Mouse (Mus musculus): ENCODE data around the gene Zc3h6. TPM values are rescaled to one million over a fixed set of nuclear protein-coding genes. Genes with fewer than 3 reads are reported as not detected.

Gene Zc3h6
- polyA plus RNA-seq, 1 experiment from 2014 or later, result 2.8 TPM

DNA sequence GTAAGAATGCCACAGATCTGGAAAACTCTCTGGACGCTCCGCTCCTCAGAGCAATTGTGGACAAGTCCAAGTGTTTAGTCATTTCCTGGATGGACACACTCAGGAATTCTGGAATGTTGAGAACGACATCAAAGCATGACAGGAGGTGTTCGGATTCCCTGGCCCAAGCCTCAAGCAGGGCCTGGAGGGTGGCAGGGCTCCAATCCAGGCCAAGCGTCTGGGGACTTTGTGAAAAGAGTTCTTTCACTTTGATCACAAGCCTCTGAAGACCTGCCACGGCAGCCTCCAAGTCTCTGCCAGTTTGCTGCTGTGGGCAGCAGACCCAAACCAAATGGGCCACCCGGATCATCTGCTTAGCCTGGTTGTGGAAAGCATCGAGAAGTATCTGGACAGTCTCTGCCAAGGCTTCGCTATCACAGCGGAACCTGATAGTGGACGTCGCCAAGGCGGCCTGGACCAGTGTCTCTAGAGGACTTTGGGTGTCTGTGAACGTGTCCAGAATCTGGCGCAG, 71.3 kb downstream of the Zc3h6 start:
- Histone ChIP-seq H3K4me3 (replicated peaks) (peak overlapping the region; percentile 48), H3K27ac (no peak overlapping the region), H3K27me3 (peaks cover 59% of the 10 kb centered on the region), H3K9ac (replicated peaks) (peak overlapping the region; percentile 64), H3K4me2 (peak overlapping the region; percentile 91), H3K4me1 (replicated peaks) (peaks cover 12% of the 10 kb centered on the region; the same call in 1 of the 2 replicates), H3K9me3 (no peaks in the 10 kb centered on the region), H3K36me3 (no peaks in the 10 kb centered on the region)
- ATAC-seq (ENCODE audit: insufficient number of reproducible peaks, insufficient read depth, low FRiP score, low TSS enrichment, low read depth), result no peak
- WGBS, result 32% methylated on average over 15 of the region's 15 CpGs

DNA sequence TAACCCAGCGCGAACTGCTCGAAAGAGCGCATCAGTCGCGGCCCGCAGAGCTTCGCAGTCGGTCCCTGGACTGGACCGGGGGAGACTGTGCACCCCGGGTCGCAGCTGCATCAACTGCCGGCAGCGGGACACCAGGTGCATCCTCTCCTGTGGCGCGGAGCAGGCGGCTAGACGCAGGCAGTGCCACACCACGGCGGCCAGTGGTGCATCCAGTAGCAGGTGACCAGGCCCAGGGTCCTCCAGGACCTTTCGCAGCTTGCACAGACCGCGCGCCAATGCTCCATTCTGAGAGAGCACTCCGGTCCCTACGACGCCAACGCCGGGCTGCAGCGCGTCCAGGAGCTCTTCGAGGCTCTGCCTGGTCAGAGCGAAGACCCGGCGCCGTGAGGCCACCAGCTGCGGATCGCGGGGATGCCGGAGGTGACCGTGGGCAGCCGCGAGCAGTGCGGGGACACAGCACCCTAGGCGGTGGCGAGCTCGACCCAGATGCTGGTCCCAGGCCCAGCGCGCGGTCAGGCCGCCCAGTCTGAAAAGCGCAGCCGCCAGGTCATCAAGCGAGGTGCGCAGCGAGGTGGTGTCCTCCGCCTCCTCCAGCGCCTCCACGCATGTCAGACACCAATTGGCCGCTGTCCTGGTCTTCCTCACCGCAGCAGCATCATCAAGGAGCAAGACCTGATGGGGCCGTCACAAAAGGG, 71.9 kb downstream of the Zc3h6 start:
- 3% methylated on average over 62 of the region's 62 CpGs for WGBS
- Histone ChIP-seq H3K9ac (replicated peaks) (peak overlapping the region; percentile 64), H3K4me2 (peak overlapping the region; percentile 91), H3K4me1 (replicated peaks) (peaks cover 12% of the 10 kb centered on the region; the same call in 1 of the 2 replicates), H3K27ac (no peak overlapping the region), H3K4me3 (replicated peaks) (peak overlapping the region; percentile 48), H3K36me3 (no peaks in the 10 kb centered on the region), H3K9me3 (no peaks in the 10 kb centered on the region), H3K27me3 (peaks cover 59% of the 10 kb centered on the region)
- no peak for ATAC-seq (ENCODE audit: insufficient number of reproducible peaks, insufficient read depth, low FRiP score, low TSS enrichment, low read depth)

DNA sequence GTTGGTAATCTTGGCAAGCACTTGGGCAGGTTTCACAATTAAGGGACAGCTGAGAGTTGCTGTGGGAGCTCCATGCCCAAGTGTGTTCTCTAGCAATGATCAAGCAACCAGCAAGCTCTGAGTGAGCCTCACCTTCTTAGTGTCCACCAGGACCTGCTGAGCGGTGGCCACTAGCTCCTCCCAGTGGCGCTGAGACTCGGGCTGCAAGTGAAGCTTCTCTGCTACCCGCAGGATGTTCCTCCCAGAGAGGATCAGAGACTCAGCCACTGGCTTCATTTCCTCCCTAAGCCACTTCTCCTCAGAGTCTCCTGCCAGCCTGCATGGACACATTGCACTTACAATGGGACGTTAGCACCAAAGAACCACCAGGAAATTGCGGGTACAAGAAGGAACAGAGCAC, 73.4 kb downstream of the Zc3h6 start:
- Histone ChIP-seq H3K27me3 (peaks cover 59% of the 10 kb centered on the region), H3K9me3 (no peaks in the 10 kb centered on the region), H3K27ac (no peak overlapping the region), H3K4me2 (no peak overlapping the region), H3K36me3 (no peaks in the 10 kb centered on the region), H3K9ac (replicated peaks) (no peak overlapping the region), H3K4me1 (replicated peaks) (peaks cover 12% of the 10 kb centered on the region; the same call in 1 of the 2 replicates), H3K4me3 (replicated peaks) (no peak overlapping the region)
- ATAC-seq (ENCODE audit: insufficient number of reproducible peaks, insufficient read depth, low FRiP score, low TSS enrichment, low read depth), result no peak
- 28% methylated on average over 6 of the region's 6 CpGs for WGBS

DNA sequence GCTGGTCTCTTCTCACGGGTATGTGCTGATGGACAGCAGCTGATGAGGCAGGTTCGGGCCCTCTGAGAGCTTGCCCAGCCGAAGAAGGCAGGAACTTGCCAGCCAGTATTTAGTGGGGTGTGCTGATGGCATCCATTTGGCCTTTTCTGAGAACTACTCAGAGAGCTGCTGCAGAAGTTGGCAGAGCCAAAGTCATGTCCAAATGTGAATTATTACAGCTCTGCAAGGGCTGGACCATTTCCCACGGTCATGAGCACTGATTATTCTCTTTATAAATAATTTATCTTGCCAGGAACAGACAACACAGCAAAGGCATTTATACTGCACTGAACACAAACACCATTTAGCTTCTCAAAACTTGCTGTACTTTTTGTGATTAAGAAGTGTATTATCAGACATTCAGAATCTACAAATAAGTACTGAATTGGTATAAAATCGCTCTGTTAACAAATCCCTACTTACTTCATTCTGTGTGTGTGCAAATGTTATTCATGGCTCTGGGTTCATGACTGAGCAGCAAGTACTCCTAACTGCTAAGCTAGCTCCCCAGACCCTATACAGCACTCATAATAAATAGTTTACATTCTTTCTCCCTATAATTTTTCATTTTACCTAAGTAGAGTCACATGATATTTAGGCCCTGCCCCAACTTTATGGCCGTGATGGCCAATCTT, 79.1 kb downstream of the Zc3h6 start:
- no peak for ATAC-seq (ENCODE audit: insufficient number of reproducible peaks, insufficient read depth, low FRiP score, low TSS enrichment, low read depth)
- Histone ChIP-seq H3K4me3 (replicated peaks) (no peak overlapping the region), H3K36me3 (no peaks in the 10 kb centered on the region), H3K27me3 (peaks cover 8% of the 10 kb centered on the region), H3K9me3 (no peaks in the 10 kb centered on the region), H3K27ac (no peak overlapping the region), H3K4me2 (no peak overlapping the region), H3K9ac (replicated peaks) (no peak overlapping the region), H3K4me1 (replicated peaks) (no peaks in the 10 kb centered on the region)
- 69% methylated on average over 6 of the region's 6 CpGs for WGBS

DNA sequence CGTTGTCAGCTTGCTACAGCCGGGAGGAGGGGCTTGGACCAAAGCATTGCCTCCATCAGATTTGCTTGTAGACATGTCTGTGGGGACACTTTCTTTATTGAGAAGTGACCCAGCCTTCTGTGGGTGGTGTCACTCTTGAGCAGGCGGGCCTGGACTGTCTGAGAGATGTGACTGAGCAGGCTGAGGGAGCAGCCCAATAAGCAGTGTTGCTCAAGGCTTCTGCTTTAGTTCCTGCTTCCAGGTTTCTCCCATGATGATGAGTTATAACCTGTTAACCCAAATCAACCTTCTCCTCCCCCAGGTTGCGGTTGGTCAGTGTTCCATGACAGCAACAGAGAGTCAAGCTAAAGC, 79.6 kb downstream of the Zc3h6 start:
- H3K9me3 ChIP-seq, result no peaks in the 10 kb centered on the region
- no peak overlapping the region for H3K27ac ChIP-seq
- H3K36me3 ChIP-seq, result no peaks in the 10 kb centered on the region
- no peak overlapping the region for H3K4me3 ChIP-seq (replicated peaks)
- no peak for ATAC-seq (ENCODE audit: insufficient number of reproducible peaks, insufficient read depth, low FRiP score, low TSS enrichment, low read depth)
- no peak overlapping the region for H3K4me2 ChIP-seq
- H3K4me1 ChIP-seq (replicated peaks), result no peaks in the 10 kb centered on the region
- peaks cover 5% of the 10 kb centered on the region; the same call in 1 of the 2 replicates for H3K27me3 ChIP-seq
- no peak overlapping the region for H3K9ac ChIP-seq (replicated peaks)
- WGBS, result 84% methylated on average over 4 of the region's 4 CpGs

DNA sequence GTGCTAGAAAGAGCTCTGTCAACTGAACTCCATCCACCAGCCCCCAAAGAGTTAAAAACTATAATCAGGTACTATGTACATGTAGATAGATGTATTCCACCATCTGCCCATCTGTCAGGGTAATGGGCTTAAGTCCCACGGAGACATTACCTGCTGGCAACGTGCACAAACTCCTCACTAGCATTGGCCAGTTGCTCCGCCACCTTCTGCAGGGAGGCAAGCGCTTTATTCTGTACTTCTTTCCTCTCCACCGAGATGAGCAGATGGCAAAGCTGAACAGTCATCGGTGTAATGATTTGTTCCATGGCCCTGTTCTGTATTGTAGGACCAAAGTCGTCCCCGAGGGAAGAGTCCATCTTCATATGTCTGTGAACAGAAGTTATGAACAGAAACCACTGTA, 80.6 kb downstream of the Zc3h6 start, which contains the start of gene Vinac1:
Vinac1 (minus strand) TSS at position 362 of the 400 bp plus-strand sequence.
- H3K27ac ChIP-seq, result no peak within 1 kb of the TSS
- no peak within 1 kb of the TSS for H3K4me3 ChIP-seq (replicated peaks)
- H3K9ac ChIP-seq (replicated peaks), result no peak within 1 kb of the TSS
- ATAC-seq (ENCODE audit: insufficient number of reproducible peaks, insufficient read depth, low FRiP score, low TSS enrichment, low read depth), result no peak
- H3K9me3 ChIP-seq, result no peaks in the 10 kb centered on the region
- WGBS, result 84% methylated on average over 8 of the region's 8 CpGs
- no peaks in the 10 kb centered on the region for H3K27me3 ChIP-seq
- no peak within 1 kb of the TSS for H3K4me2 ChIP-seq
- no peaks in the 10 kb centered on the region for H3K4me1 ChIP-seq (replicated peaks)
- H3K36me3 ChIP-seq, result no peaks in the 10 kb centered on the region

DNA sequence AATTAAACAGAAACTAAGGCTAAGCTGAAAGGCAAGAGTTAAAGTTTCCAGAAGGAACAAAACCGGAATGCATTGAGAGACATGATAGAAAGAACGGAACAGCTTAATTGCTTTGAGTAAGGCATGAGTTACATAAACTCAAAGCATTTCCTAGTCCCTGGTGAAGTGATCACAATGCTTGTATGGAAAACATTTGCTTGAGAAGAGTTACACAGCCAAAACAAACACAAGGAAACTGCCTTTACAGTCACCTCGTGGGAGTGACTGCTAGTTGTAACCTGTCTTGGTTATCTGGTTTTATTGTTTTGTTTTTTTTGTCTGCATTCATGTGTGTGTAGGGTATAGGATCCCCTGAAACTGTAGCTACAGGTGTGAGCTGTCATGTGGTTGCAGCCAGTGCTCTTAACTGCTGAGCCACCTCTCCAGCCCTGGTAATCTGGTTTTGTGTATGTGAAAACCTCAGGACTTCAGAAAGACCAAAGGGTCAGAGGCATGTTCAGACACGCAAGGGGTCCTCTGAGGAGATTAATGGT, 85.3 kb downstream of the Zc3h6 start:
- Histone ChIP-seq H3K4me1 (replicated peaks) (no peaks in the 10 kb centered on the region), H3K36me3 (no peaks in the 10 kb centered on the region), H3K4me2 (no peak overlapping the region), H3K9me3 (0 out of 2 replicates have a peak, but pooled peaks cover 5% of the 10 kb centered on the region), H3K27ac (no peak overlapping the region), H3K27me3 (no peaks in the 10 kb centered on the region), H3K4me3 (replicated peaks) (no peak overlapping the region), H3K9ac (replicated peaks) (no peak overlapping the region)
- 69% methylated on average over 4 of the region's 4 CpGs for whole genome bisulfite sequencing
- no peak for ATAC-seq (ENCODE audit: insufficient number of reproducible peaks, insufficient read depth, low FRiP score, low TSS enrichment, low read depth)

DNA sequence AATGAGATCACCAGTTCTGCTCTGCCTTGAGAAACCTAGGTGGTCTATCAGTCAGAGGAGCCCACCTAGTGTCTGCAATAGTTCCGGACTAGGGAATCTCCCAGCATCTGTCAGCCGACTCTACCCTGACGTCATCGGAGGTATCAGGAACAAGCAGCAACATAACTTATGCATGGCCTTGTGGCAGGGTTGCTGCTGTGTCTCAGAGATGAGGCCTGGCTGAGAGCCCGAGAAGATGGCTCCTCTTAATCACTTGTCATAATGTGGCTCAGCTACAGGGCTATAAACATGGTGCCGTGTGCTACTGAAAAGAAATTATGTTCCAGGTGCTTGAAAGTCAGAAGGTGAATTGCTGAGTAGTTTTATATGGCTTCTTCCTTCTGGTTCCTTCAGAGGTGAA, 88.5 kb downstream of the Zc3h6 start:
- H3K9me3 ChIP-seq, result 0 out of 2 replicates have a peak, but pooled peaks cover 15% of the 10 kb centered on the region
- ATAC-seq (ENCODE audit: insufficient number of reproducible peaks, insufficient read depth, low FRiP score, low TSS enrichment, low read depth), result no peak
- no peak overlapping the region for H3K27ac ChIP-seq
- no peak overlapping the region for H3K9ac ChIP-seq (replicated peaks)
- no peak overlapping the region for H3K4me3 ChIP-seq (replicated peaks)
- 88% methylated on average over 6 of the region's 6 CpGs for WGBS
- H3K4me1 ChIP-seq (replicated peaks), result no peaks in the 10 kb centered on the region
- H3K27me3 ChIP-seq, result no peaks in the 10 kb centered on the region
- H3K36me3 ChIP-seq, result no peaks in the 10 kb centered on the region
- H3K4me2 ChIP-seq, result no peak overlapping the region

DNA sequence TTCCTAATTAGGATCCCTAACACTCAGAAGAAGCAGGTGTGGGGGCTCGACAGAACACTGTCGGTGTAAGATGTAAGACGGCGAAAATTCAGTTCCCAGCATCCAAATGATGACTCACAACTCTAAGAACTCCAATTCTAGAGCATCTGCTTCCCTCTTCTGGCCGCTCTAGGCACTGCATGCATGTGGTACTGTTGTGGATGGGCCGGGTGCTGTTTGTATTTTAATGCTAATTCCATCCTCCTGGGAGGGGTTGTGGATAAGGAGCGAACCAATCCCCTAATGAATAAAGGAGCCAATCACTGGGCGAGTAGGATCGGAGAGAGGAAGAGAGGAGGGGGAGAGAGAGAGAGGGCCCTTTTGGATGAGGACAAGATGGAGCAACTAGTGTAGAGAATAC, 89.4 kb downstream of the Zc3h6 start:
- no peaks in the 10 kb centered on the region for H3K36me3 ChIP-seq
- no peak overlapping the region for H3K4me3 ChIP-seq (replicated peaks)
- no peaks in the 10 kb centered on the region for H3K27me3 ChIP-seq
- H3K9ac ChIP-seq (replicated peaks), result no peak overlapping the region
- no peak for ATAC-seq (ENCODE audit: insufficient number of reproducible peaks, insufficient read depth, low FRiP score, low TSS enrichment, low read depth)
- no peak overlapping the region for H3K4me2 ChIP-seq
- no peaks in the 10 kb centered on the region for H3K4me1 ChIP-seq (replicated peaks)
- no peak overlapping the region for H3K27ac ChIP-seq
- WGBS, result 48% methylated on average over 9 of the region's 9 CpGs
- H3K9me3 ChIP-seq, result 0 out of 2 replicates have a peak, but pooled peaks cover 15% of the 10 kb centered on the region

DNA sequence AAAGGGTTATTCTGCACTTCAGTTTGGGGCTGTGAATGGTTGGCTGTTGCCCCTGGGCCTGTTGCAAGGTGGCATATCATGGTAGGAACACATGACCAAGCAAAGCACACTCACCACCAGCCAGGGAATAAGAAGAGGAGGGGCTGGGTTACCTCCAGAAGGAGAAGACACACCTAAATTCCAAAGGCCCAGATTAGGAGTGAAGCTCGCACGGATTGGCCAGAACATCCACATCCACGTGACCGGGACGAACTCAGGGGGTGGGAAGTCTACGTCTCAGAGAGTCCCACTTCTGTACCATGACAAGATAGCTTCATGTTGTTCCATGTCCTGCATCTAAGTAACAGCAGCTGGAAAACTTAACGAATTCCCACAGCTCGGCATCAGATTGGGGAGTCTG, 90.1 kb downstream of the Zc3h6 start:
- Histone ChIP-seq H3K4me3 (replicated peaks) (no peak overlapping the region), H3K36me3 (no peaks in the 10 kb centered on the region), H3K27me3 (no peaks in the 10 kb centered on the region), H3K9ac (replicated peaks) (no peak overlapping the region), H3K4me2 (no peak overlapping the region), H3K9me3 (0 out of 2 replicates have a peak, but pooled peaks cover 15% of the 10 kb centered on the region), H3K4me1 (replicated peaks) (no peaks in the 10 kb centered on the region), H3K27ac (no peak overlapping the region)
- WGBS, result 93% methylated on average over 8 of the region's 8 CpGs
- ATAC-seq (ENCODE audit: insufficient number of reproducible peaks, insufficient read depth, low FRiP score, low TSS enrichment, low read depth), result no peak

DNA sequence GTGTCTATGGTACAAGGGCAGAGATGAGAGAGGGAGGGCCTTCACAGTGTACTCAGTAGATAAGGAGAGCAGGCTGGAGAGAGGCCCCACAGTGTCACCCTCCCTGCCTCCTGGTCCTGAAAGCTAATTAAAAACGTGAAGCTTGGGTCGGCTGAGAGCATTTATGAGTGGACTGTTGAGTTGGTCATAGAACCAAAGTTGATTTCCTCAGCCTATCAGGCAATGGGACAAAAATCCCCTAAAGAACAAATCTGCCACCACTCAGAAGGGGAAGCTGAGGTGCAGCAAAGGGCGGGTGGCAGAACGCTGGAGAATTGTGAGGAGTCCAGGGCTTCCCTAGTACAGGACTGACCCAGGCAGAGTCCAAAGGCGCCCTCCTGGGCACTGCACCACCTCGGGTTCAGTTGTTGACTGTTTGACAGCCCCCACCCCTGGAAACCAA, 90.7 kb downstream of the Zc3h6 start:
- no peak overlapping the region for H3K4me2 ChIP-seq
- H3K4me3 ChIP-seq (replicated peaks), result no peak overlapping the region
- H3K27me3 ChIP-seq, result no peaks in the 10 kb centered on the region
- H3K4me1 ChIP-seq (replicated peaks), result no peaks in the 10 kb centered on the region
- H3K27ac ChIP-seq, result no peak overlapping the region
- 0 out of 2 replicates have a peak, but pooled peaks cover 15% of the 10 kb centered on the region for H3K9me3 ChIP-seq
- no peaks in the 10 kb centered on the region for H3K36me3 ChIP-seq
- ATAC-seq (ENCODE audit: insufficient number of reproducible peaks, insufficient read depth, low FRiP score, low TSS enrichment, low read depth), result no peak
- 80% methylated on average over 6 of the region's 6 CpGs for WGBS
- no peak overlapping the region for H3K9ac ChIP-seq (replicated peaks)
